In the genomic region with DNA sequence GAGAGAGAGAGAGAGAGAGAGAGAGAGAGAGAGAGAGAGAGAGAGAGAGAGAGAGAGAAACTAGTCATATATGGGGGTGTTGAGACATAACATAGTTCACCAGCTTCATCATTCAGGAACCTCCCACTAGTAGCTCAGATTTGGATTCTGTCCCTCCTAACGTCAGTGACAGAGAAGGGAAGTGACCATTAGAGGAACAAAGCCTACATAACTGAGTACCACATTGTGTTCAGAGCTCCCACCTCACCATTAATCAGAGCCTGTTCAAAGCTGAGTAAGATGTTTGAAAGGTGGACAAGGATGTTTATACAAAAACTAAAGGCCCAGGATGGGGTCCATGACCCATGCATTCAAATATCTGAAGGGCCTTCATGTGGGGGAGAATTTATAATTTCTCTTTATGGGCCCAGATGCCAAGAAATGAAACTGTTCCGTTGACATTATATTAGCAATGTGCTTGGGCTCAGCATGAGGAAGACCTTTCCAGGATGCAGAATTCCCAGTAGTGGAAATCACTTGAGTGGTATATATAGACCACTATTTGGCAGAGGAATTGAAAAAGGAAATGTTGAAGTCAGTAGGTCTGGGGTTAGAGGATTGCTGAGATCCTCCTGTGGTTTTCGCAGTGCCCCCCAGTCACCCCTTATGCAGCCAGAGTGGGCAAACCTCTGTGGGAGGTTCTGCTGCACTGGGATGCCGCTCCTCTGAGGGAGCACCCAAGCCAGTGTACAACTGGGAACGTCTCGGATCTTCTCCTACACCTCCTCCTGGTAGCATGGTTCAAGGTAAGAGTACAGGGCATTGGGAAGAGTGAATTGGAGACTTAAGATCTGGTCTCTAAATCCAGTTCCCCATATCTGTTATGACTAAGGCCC, we compare ENCODE assay signal across 18 mouse cellular contexts. TPM values are rescaled to one million over a fixed set of nuclear protein-coding genes. Genes with fewer than 3 reads are reported as not detected.
DNase-seq lines count a peak whose midpoint lies in the region; ATAC-seq and TF ChIP-seq lines count a peak whose summit lies in the region.
"Had no signal": no experiment of that assay in that cellular context is flagged by ENCODE, and none has a peak within 500 bp of the region (broad histone marks: within the 10 kb centered on the region; RNA-seq: fewer than 3 reads in every experiment).

No protein-coding gene starts in this region.

- TF ChIP-seq CTCF in heart, postnatal 0 days (IDR thresholded peaks at IDR 0.05; ENCODE audit: low read depth) = no peak

- H3K27me3 ChIP-seq in heart, postnatal 0 days (ENCODE audit: control insufficient read depth, insufficient read depth, low read length) = 0 out of 2 replicates have a peak, but pooled peaks cover 4% of the 10 kb centered on the region
- H3K27me3 ChIP-seq in midbrain, embryonic 15.5 days (replicated peaks) = peaks cover 18% of the 10 kb centered on the region

- H3K4me2 ChIP-seq in heart, postnatal 0 days (ENCODE audit: low read depth, low read length) = no peak overlapping the region
- no peak overlapping the region for H3K4me2 ChIP-seq in midbrain, embryonic 15.5 days
- H3K4me2 ChIP-seq: embryonic facial prominence, embryonic 15.5 days; hindbrain, embryonic 15.5 days; midbrain, embryonic 11.5 days had no signal

- WGBS in heart, postnatal 0 days = 55% methylated on average over 6 of the region's 6 CpGs
- WGBS in midbrain, embryonic 15.5 days = 81% methylated on average over 6 of the region's 6 CpGs

- H3K9me3 ChIP-seq in heart, postnatal 0 days (replicated peaks; ENCODE audit: control insufficient read depth, low read length) = no peaks in the 10 kb centered on the region
- no peaks in the 10 kb centered on the region for H3K9me3 ChIP-seq in midbrain, embryonic 15.5 days
- H3K9me3 ChIP-seq: embryonic facial prominence, embryonic 15.5 days; forebrain, embryonic 10.5 days; hindbrain, embryonic 15.5 days had no signal

- H3K4me3 ChIP-seq in heart, postnatal 0 days (ENCODE audit: low read depth, low read length) = no peak overlapping the region
- H3K4me3 ChIP-seq in brown adipose tissue, adult 24 weeks (ENCODE audit: insufficient read depth, low read depth, low read length) = no peak overlapping the region
- no peak overlapping the region for H3K4me3 ChIP-seq in midbrain, embryonic 15.5 days
- H3K4me3 ChIP-seq: embryonic facial prominence, embryonic 15.5 days; forebrain, embryonic 10.5 days; hindbrain, embryonic 15.5 days had no signal

- DNase-seq in heart, postnatal 0 days (ENCODE audit: low spot score) = no peak
- no peak for DNase-seq in heart, postnatal 10 days
- DNase-seq in left cerebral cortex, postnatal 36 days (ENCODE audit: low spot score in 2 of 2) = peak; percentile 41 to 46
- no peak for DNase-seq in left cerebral cortex, adult 8-10 months (ENCODE audit: low spot score in 2 of 2)
- DNase-seq: adrenal gland, postnatal 25 days; cerebellum, adult 9-11 months; gastrocnemius, postnatal 25 days; heart, postnatal 14 days; layer of hippocampus, postnatal 36 days; thymus, postnatal 36 days had no signal

- peak overlapping the region; percentile 72 for H3K27ac ChIP-seq in heart, postnatal 0 days (ENCODE audit: low read depth)
- peak overlapping the region; percentile 88 for H3K27ac ChIP-seq in brown adipose tissue, adult 24 weeks (replicated peaks; ENCODE audit: low read depth, low read length)
- H3K27ac ChIP-seq in midbrain, embryonic 15.5 days = no peak overlapping the region
- H3K27ac ChIP-seq: embryonic facial prominence, embryonic 15.5 days; forebrain, embryonic 10.5 days; hindbrain, embryonic 15.5 days had no signal

- no peak overlapping the region for H3K9ac ChIP-seq in heart, postnatal 0 days (replicated peaks; ENCODE audit: low read depth, low read length)
- H3K9ac ChIP-seq in midbrain, embryonic 15.5 days = no peak overlapping the region
- H3K9ac ChIP-seq: embryonic facial prominence, embryonic 15.5 days; hindbrain, embryonic 15.5 days had no signal

- intact Hi-C loops in heart, postnatal 10 days (cut with DNase I) = loop anchor here (1.0 to 5.0 kb wide), 2 partner anchors 11 to 54 kb away; partner anchors contain the start of gene Msantd2
- intact Hi-C loops in left cerebral cortex, postnatal 36 days (cut with DNase I) = no loop called here

- peaks cover 11% of the 10 kb centered on the region for H3K4me1 ChIP-seq in heart, postnatal 0 days (ENCODE audit: control insufficient read depth, insufficient read depth)
- peaks cover 53% of the 10 kb centered on the region for H3K4me1 ChIP-seq in brown adipose tissue, adult 24 weeks (ENCODE audit: control insufficient read depth, insufficient read depth, insufficient read length, low read length)
- peaks cover 16% of the 10 kb centered on the region for H3K4me1 ChIP-seq in midbrain, embryonic 15.5 days

- no peak for ATAC-seq in heart, postnatal 0 days (ENCODE audit: insufficient read depth, low read depth)
- peak; percentile 43; the same call in 1 of the 2 replicates for ATAC-seq in granulocyte monocyte progenitor cell, adult 5-6 weeks (replicated peaks; ENCODE audit: poor library complexity, severe bottlenecking)
- ATAC-seq in midbrain, embryonic 15.5 days (replicated peaks) = no peak
- ATAC-seq: intestine, embryonic 16.5 days had no signal

- 0 out of 2 replicates have a peak, but pooled peaks cover 4% of the 10 kb centered on the region for H3K36me3 ChIP-seq in heart, postnatal 0 days (replicated peaks; ENCODE audit: control insufficient read depth, insufficient read depth, low read length)
- no peaks in the 10 kb centered on the region for H3K36me3 ChIP-seq in midbrain, embryonic 15.5 days (replicated peaks)
- H3K36me3 ChIP-seq: embryonic facial prominence, embryonic 15.5 days; forebrain, embryonic 10.5 days; hindbrain, embryonic 15.5 days had no signal

- no peak for TF ChIP-seq EP300 in heart, postnatal 0 days (IDR thresholded peaks at IDR 0.05; ENCODE audit: low read depth)

RNA-seq across cellular contexts. Expression of gene Vsig2, which starts 1.9 kb away (rescaled TPM):
- total RNA-seq in heart, postnatal 0 days (2014; rRNA removed; ENCODE audit: low replicate concordance) = 17.2 TPM in 1 of 2 replicates, not detected in the other
- polyA plus RNA-seq in heart, postnatal 0 days (2015; fragmentation: Nextera tagmentation; extraction: Ambion mirVana) = 1.4 and 1.5 TPM in 2 replicates
- 10 to 100 TPM in 1 of 2 experiments, 1 to 10 TPM in 1; 5.6 to 10.4 TPM for total RNA-seq in heart, postnatal 10 days (2021)
- 1 to 10 TPM; 1.4 to 4.1 TPM for total RNA-seq in left cerebral cortex, postnatal 36 days (2021)
- 1 to 10 TPM; 2.8 to 4.6 (median 3.8) TPM for total RNA-seq in left cerebral cortex, adult 8-10 months (2022)
- 2.1 and 5.7 TPM in 2 replicates for polyA plus RNA-seq in brown adipose tissue, adult 24 weeks (2012; ENCODE audit: insufficient read depth, insufficient read length, missing spikeins)
- total RNA-seq in granulocyte monocyte progenitor cell, adult 5-6 weeks (2014; fragmentation: Nextera tagmentation) = 3.1 TPM in 1 of 2 replicates, not detected in the other
- total RNA-seq in granulocyte monocyte progenitor cell, adult 5-6 weeks (2017) = not detected in 2 replicates
- 0.46 and 0.59 TPM in 2 replicates for polyA plus RNA-seq in midbrain, embryonic 15.5 days (2015; fragmentation: Nextera tagmentation; extraction: Ambion mirVana)
- polyA plus RNA-seq: midbrain, embryonic 11.5 days had no signal

RNA-seq across cellular contexts. Expression of gene Nrgn, which starts 11.8 kb away (rescaled TPM):
- not detected in 2 replicates for total RNA-seq in heart, postnatal 0 days (2014; rRNA removed; ENCODE audit: low replicate concordance)
- 2.0 and 2.3 TPM in 2 replicates for polyA plus RNA-seq in heart, postnatal 0 days (2015; fragmentation: Nextera tagmentation; extraction: Ambion mirVana)
- total RNA-seq in heart, postnatal 10 days (2021) = 1 to 10 TPM; 3.1 to 5.6 TPM
- 1,000 to 10,000 TPM; 1,855 to 2,522 TPM for total RNA-seq in left cerebral cortex, postnatal 36 days (2021)
- 1,000 to 10,000 TPM; 1,419 to 1,602 (median 1,517) TPM for total RNA-seq in left cerebral cortex, adult 8-10 months (2022)
- 4.5 TPM in 1 of 2 replicates, not detected in the other for polyA plus RNA-seq in brown adipose tissue, adult 24 weeks (2012; ENCODE audit: insufficient read depth, insufficient read length, missing spikeins)
- total RNA-seq in granulocyte monocyte progenitor cell, adult 5-6 weeks (2014; fragmentation: Nextera tagmentation) = 4.3 and 12.5 TPM in 2 replicates
- total RNA-seq in granulocyte monocyte progenitor cell, adult 5-6 weeks (2017) = 1.2 and 1.9 TPM in 2 replicates
- 5.8 and 6.7 TPM in 2 replicates for polyA plus RNA-seq in midbrain, embryonic 15.5 days (2015; fragmentation: Nextera tagmentation; extraction: Ambion mirVana)

RNA-seq across cellular contexts. Expression of gene Esam, which starts 13.1 kb away (rescaled TPM):
- total RNA-seq in heart, postnatal 0 days (2014; rRNA removed; ENCODE audit: low replicate concordance) = 115 and 117 TPM in 2 replicates
- polyA plus RNA-seq in heart, postnatal 0 days (2015; fragmentation: Nextera tagmentation; extraction: Ambion mirVana) = 82.6 and 83.4 TPM in 2 replicates
- total RNA-seq in heart, postnatal 10 days (2021) = 100 to 1,000 TPM; 125 to 131 TPM
- 10 to 100 TPM; 19.5 to 23.0 TPM for total RNA-seq in left cerebral cortex, postnatal 36 days (2021)
- total RNA-seq in left cerebral cortex, adult 8-10 months (2022) = 10 to 100 TPM; 16.1 to 20.5 (median 16.6) TPM
- 15.0 and 29.4 TPM in 2 replicates for polyA plus RNA-seq in brown adipose tissue, adult 24 weeks (2012; ENCODE audit: insufficient read depth, insufficient read length, missing spikeins)
- total RNA-seq in granulocyte monocyte progenitor cell, adult 5-6 weeks (2014; fragmentation: Nextera tagmentation) = not detected in 2 replicates
- not detected in 2 replicates for total RNA-seq in granulocyte monocyte progenitor cell, adult 5-6 weeks (2017)
- polyA plus RNA-seq in midbrain, embryonic 15.5 days (2015; fragmentation: Nextera tagmentation; extraction: Ambion mirVana) = 47.0 and 49.1 TPM in 2 replicates

RNA-seq across cellular contexts. Expression of gene Siae, which starts 14.6 kb away (rescaled TPM):
- total RNA-seq in heart, postnatal 0 days (2014; rRNA removed; ENCODE audit: low replicate concordance) = 5.4 and 5.8 TPM in 2 replicates
- polyA plus RNA-seq in heart, postnatal 0 days (2015; fragmentation: Nextera tagmentation; extraction: Ambion mirVana) = 6.4 and 9.3 TPM in 2 replicates
- 1 to 10 TPM; 8.7 to 9.8 TPM for total RNA-seq in heart, postnatal 10 days (2021)
- total RNA-seq in left cerebral cortex, postnatal 36 days (2021) = 10 to 100 TPM; 18.3 to 19.7 TPM
- 10 to 100 TPM; 15.0 to 18.3 (median 16.8) TPM for total RNA-seq in left cerebral cortex, adult 8-10 months (2022)
- 11.7 and 12.1 TPM in 2 replicates for polyA plus RNA-seq in brown adipose tissue, adult 24 weeks (2012; ENCODE audit: insufficient read depth, insufficient read length, missing spikeins)
- 11.0 and 16.9 TPM in 2 replicates for total RNA-seq in granulocyte monocyte progenitor cell, adult 5-6 weeks (2014; fragmentation: Nextera tagmentation)
- 10.3 and 10.8 TPM in 2 replicates for total RNA-seq in granulocyte monocyte progenitor cell, adult 5-6 weeks (2017)
- 11.5 and 12.0 TPM in 2 replicates for polyA plus RNA-seq in midbrain, embryonic 15.5 days (2015; fragmentation: Nextera tagmentation; extraction: Ambion mirVana)

RNA-seq across cellular contexts. Expression of gene Msantd2, which starts 51.8 kb away (rescaled TPM):
- 3.8 and 5.3 TPM in 2 replicates for total RNA-seq in heart, postnatal 0 days (2014; rRNA removed; ENCODE audit: low replicate concordance)
- polyA plus RNA-seq in heart, postnatal 0 days (2015; fragmentation: Nextera tagmentation; extraction: Ambion mirVana) = 5.8 and 6.4 TPM in 2 replicates
- 10 to 100 TPM; 11.7 to 16.4 TPM for total RNA-seq in heart, postnatal 10 days (2021)
- total RNA-seq in left cerebral cortex, postnatal 36 days (2021) = 10 to 100 TPM; 18.8 to 26.6 TPM
- total RNA-seq in left cerebral cortex, adult 8-10 months (2022) = 10 to 100 TPM; 19.8 to 24.6 (median 22.9) TPM
- polyA plus RNA-seq in brown adipose tissue, adult 24 weeks (2012; ENCODE audit: insufficient read depth, insufficient read length, missing spikeins) = 3.8 and 10.4 TPM in 2 replicates
- 24.7 and 30.4 TPM in 2 replicates for total RNA-seq in granulocyte monocyte progenitor cell, adult 5-6 weeks (2014; fragmentation: Nextera tagmentation)
- 20.6 and 31.1 TPM in 2 replicates for total RNA-seq in granulocyte monocyte progenitor cell, adult 5-6 weeks (2017)
- polyA plus RNA-seq in midbrain, embryonic 15.5 days (2015; fragmentation: Nextera tagmentation; extraction: Ambion mirVana) = 31.9 and 33.8 TPM in 2 replicates

Comparison
In these comparisons a context has a peak if more than half of its experiments do, and no peak if none do; other contexts are left out.
1. DNase-seq: peak in left cerebral cortex, postnatal 36 days (2 of 2); none in heart, postnatal 0 days (single experiment), heart, postnatal 10 days (0 of 2) and left cerebral cortex, adult 8-10 months (0 of 2).
2. RNA of gene Nrgn, which starts 11.8 kb away (total RNA-seq): 1,855 to 2,522 TPM in left cerebral cortex, postnatal 36 days and 1,419 to 1,602 TPM in left cerebral cortex, adult 8-10 months; 3.1 to 5.6 TPM in heart, postnatal 10 days, 1.2 to 12.5 TPM in granulocyte monocyte progenitor cell, adult 5-6 weeks and not detected in heart, postnatal 0 days; every median in the first group is over 100 times any median in the second.
3. RNA of gene Esam, which starts 13.1 kb away (total RNA-seq): 125 to 131 TPM in heart, postnatal 10 days, 115 to 117 TPM in heart, postnatal 0 days, 19.5 to 23.0 TPM in left cerebral cortex, postnatal 36 days and 16.1 to 20.5 TPM in left cerebral cortex, adult 8-10 months; not detected in granulocyte monocyte progenitor cell, adult 5-6 weeks; every median in the first group is over 10 times any median in the second.